Mouse (Mus musculus) urinary bladder, postnatal 25 days (tissue): ENCODE results near the gene Slc25a28.

Experiments used
- DNase-seq: peaks from one replicate; pipeline ENCODE4 v3.0.0; 2022; ENCODE audit warnings: low spot score

The Slc25a28 gene

GRCm38 (mm10) chr19:43630466-43631251, 44.0 kb downstream of the Slc25a28 start:
- peak; percentile 84 for DNase-seq

DNA sequence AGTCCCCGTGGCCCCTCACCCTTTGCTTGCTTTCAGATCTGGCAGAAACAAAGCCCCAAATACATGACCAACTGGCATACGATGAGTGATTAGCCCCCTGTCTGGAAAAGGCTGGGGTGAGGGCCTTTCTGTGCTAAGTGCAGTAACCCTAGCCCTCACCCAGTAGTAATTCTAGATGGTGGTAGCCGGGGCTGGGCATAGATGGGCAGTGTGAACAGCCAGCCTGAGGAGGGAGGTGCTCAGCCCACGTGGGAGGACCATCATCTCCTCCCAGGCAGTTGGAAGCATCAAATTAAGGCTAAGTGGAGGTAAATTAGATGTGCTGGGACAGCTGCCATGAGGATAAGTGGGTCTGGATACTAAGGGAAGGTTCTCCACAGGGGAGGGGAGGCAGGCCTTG, 45.6 kb downstream of the Slc25a28 start:
- no peak for DNase-seq

DNA sequence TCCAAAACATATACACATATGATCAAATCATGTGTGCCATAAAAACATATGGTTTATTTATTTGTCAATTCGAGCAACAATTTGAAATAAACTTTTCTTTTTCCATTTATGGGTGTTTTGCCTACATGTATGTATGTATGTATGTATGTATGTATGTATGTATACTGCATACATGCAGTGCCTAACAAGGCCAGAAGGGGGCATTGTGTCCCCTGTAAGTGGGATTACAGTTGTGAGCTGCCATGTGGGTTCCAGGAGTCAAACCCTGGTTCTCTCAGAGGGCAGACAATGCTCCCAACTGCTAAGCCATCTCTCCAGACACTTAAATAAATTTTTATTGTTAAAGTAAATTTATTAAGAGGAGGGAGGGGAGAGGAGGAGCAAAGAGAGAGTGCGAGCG, 47.3 kb downstream of the Slc25a28 start:
- DNase-seq = no peak

- no peak for DNase-seq
Observed at GRCm38 (mm10) chr19:43626160-43626559, 48.5 kb downstream of the Slc25a28 start.

DNA sequence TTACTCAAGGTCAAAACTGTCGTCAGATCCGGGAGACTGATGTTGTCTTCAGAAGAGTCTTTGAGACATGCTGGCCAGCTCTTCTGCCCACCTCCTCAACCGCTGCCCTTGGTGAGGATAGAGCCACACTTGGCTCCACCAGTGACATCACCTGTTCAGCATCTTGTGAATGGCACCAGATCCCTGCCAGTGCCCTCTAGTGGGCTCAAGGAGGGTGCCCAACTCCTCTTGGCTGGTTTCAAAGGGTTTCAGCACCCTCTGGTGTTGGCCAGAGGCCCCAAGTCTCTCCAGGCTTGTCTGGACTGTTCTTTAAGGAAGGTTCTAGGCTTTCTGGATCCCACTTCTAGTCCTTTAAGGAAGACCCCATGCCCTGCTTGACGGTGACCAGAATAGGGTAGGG, 50.8 kb downstream of the Slc25a28 start:
- no peak for DNase-seq

GRCm38 (mm10) chr19:43619916-43620479, 54.7 kb downstream of the Slc25a28 start:
- DNase-seq = no peak

GRCm38 (mm10) chr19:43618505-43619030, 56.1 kb downstream of the Slc25a28 start:
- no peak for DNase-seq

- DNase-seq = no peak
Observed at GRCm38 (mm10) chr19:43617761-43618349, 56.8 kb downstream of the Slc25a28 start.

- DNase-seq = no peak
Observed at GRCm38 (mm10) chr19:43616889-43617288, 57.8 kb downstream of the Slc25a28 start.

DNA sequence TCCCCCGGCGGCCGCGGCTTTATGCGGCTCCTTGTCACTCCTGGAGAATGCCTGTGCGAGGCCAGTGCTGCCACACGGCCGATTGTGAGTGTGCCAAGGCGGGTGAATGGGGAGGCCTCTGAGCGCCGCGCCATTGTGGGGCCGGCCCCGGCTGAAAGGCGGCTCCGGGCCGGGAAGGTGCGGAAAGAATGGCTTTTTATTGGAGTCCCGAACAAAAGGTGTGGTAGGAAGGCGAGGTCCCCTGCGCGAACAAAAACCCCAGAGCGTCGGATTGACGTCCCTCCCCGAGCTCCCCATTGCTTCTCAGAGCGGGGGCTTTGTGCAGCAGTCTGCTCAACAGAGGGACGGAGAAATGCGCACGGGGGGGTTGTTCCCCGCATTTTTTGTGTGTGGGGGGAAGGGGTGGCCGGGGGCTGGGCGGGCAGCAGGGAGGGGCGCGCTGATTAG, 58.2 kb downstream of the Slc25a28 start:
- no peak for DNase-seq

- no peak for DNase-seq
Observed at GRCm38 (mm10) chr19:43615571-43616414, 58.9 kb downstream of the Slc25a28 start.

DNA sequence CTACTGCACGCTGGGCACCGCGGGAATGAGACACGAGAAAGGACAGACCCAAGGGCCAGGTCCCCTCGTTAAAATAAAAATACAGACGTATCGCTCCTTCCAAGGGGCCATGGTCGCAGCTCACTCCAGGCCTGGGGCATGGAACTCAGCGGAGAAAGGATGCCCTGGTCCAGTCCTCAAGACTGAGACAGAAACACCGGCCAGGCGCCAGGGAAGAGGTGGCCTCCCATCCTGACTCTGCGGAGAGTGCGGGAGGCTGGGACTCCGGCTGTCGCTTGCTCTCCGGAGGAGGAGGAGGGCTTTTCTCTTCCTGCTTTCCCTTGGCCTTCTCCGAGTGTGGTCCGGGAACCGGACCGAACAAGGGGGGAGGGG, 59.6 kb downstream of the Slc25a28 start:
- DNase-seq = no peak

DNA sequence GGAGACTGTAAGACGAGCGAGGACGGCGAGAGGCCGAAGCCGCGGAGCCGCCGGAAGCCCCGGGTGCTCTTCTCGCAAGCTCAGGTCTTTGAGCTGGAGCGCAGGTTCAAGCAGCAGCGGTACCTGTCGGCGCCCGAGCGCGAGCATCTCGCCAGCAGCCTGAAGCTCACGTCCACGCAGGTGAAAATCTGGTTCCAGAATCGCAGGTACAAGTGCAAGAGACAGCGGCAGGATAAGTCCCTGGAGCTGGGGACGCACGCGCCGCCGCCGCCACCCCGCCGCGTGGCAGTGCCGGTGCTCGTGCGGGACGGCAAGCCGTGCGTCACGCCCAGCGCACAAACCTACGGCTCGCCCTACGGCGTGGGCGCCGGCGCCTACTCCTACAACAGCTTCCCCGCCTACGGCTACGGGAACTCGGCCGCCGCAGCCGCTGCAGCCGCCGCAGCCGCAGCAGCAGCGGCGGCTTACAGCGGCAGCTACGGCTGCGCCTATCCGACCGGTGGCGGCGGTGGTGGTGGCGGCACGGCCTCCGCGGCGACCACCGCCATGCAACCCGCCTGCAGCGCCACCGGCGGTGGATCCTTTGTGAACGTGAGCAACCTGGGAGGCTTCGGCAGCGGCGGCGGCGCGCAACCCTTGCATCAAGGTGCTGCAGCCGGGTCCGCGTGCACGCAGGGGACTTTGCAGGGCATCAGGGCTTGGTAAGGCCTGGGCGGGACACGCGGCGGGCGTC, 60.2 kb downstream of the Slc25a28 start:
- DNase-seq = no peak
